Mouse (Mus musculus): Measurements from ENCODE around the gene Trmt11. TPM values are rescaled to one million over a fixed set of nuclear protein-coding genes. Genes with fewer than 3 reads are reported as not detected.
"Not testable (repeated sequence)": the region's sequence is repeated elsewhere in the genome, so short reads cannot be mapped to it uniquely, and the experiment has no call there.

Gene Trmt11
- polyA plus RNA-seq (2012; rRNA removed) = 7.0 and 7.2 TPM in 2 replicates

- peak within 1 kb of the TSS; percentile 90 for H3K4me3 ChIP-seq (replicated peaks; ENCODE audit: insufficient read depth, low read depth, low read length)
- H3K27me3 ChIP-seq (ENCODE audit: control insufficient read depth, insufficient read depth, low read length) = no peaks in the 10 kb centered on the region
- WGBS = under 1% methylated on average over 27 of the region's 28 CpGs
- DNase-seq = peak; percentile 89 to 90
- H3K27ac ChIP-seq (ENCODE audit: insufficient read depth, low read length) = peak within 1 kb of the TSS; percentile 26
- H3K4me1 ChIP-seq (ENCODE audit: control insufficient read depth, insufficient read depth, low read length) = no peaks in the 10 kb centered on the region
- TF ChIP-seq POLR2A (IDR thresholded peaks at IDR 0.05; ENCODE audit: borderline replicate concordance, insufficient read depth, low read length) (peak; percentile 71), CTCF (IDR thresholded peaks at IDR 0.05; ENCODE audit: borderline replicate concordance, insufficient read depth, low read depth, low read length) (no peak)
Measured at GRCm38 (mm10) chr10:30600542-30600966, at the start of gene Trmt11. TSS of gene Trmt11 (minus strand) at chr10:30600749.

- H3K27me3 ChIP-seq (ENCODE audit: control insufficient read depth, insufficient read depth, low read length) = no peaks in the 10 kb centered on the region
- 86% methylated on average over 2 of the region's 2 CpGs for WGBS
- TF ChIP-seq POLR2A (IDR thresholded peaks at IDR 0.05; ENCODE audit: borderline replicate concordance, insufficient read depth, low read length) (no peak), CTCF (IDR thresholded peaks at IDR 0.05; ENCODE audit: borderline replicate concordance, insufficient read depth, low read depth, low read length) (no peak)
Measured at GRCm38 (mm10) chr10:30647681-30648080, 47.1 kb upstream of the Trmt11 start.

GRCm38 (mm10) chr10:30638216-30638615 lies 37.7 kb upstream of the Trmt11 start:
- no peak overlapping the region for H3K27ac ChIP-seq (ENCODE audit: insufficient read depth, low read length)
- WGBS = 80% methylated on average over 3 of the region's 3 CpGs
- no peak for TF ChIP-seq POLR2A (IDR thresholded peaks at IDR 0.05; ENCODE audit: borderline replicate concordance, insufficient read depth, low read length)
- no peak for TF ChIP-seq CTCF (IDR thresholded peaks at IDR 0.05; ENCODE audit: borderline replicate concordance, insufficient read depth, low read depth, low read length)
- H3K4me3 ChIP-seq (replicated peaks; ENCODE audit: insufficient read depth, low read depth, low read length) = no peak overlapping the region
- no peak for DNase-seq
- H3K4me1 ChIP-seq (ENCODE audit: control insufficient read depth, insufficient read depth, low read length) = no peaks in the 10 kb centered on the region
- H3K27me3 ChIP-seq (ENCODE audit: control insufficient read depth, insufficient read depth, low read length) = no peaks in the 10 kb centered on the region

More at GRCm38 (mm10) chr10:30647681-30648080, 47.1 kb upstream of the Trmt11 start:
- Histone ChIP-seq H3K4me1 (ENCODE audit: control insufficient read depth, insufficient read depth, low read length) (no peaks in the 10 kb centered on the region), H3K4me3 (replicated peaks; ENCODE audit: insufficient read depth, low read depth, low read length) (no peak overlapping the region), H3K27ac (ENCODE audit: insufficient read depth, low read length) (no peak overlapping the region)
- DNase-seq = no peak

- not testable (repeated sequence) for H3K27ac ChIP-seq (ENCODE audit: insufficient read depth, low read length); H3K4me1 ChIP-seq (ENCODE audit: control insufficient read depth, insufficient read depth, low read length); H3K27me3 ChIP-seq (ENCODE audit: control insufficient read depth, insufficient read depth, low read length); H3K4me3 ChIP-seq (replicated peaks; ENCODE audit: insufficient read depth, low read depth, low read length); DNase-seq
- WGBS = 86% methylated on average over 1 of the region's 1 CpGs
Measured at GRCm38 (mm10) chr10:30636474-30637154, 36.1 kb upstream of the Trmt11 start.

GRCm38 (mm10) chr10:30632718-30633117 lies 32.2 kb upstream of the Trmt11 start:
- Histone ChIP-seq H3K27ac (ENCODE audit: insufficient read depth, low read length) (no peak overlapping the region), H3K4me3 (replicated peaks; ENCODE audit: insufficient read depth, low read depth, low read length) (no peak overlapping the region), H3K4me1 (ENCODE audit: control insufficient read depth, insufficient read depth, low read length) (no peaks in the 10 kb centered on the region), H3K27me3 (ENCODE audit: control insufficient read depth, insufficient read depth, low read length) (no peaks in the 10 kb centered on the region)
- TF ChIP-seq POLR2A (IDR thresholded peaks at IDR 0.05; ENCODE audit: borderline replicate concordance, insufficient read depth, low read length) (no peak), CTCF (IDR thresholded peaks at IDR 0.05; ENCODE audit: borderline replicate concordance, insufficient read depth, low read depth, low read length) (no peak)
- 94% methylated on average over 1 of the region's 1 CpGs for WGBS
- DNase-seq = no peak

GRCm38 (mm10) chr10:30629977-30630376 lies 29.4 kb upstream of the Trmt11 start:
- H3K27me3 ChIP-seq (ENCODE audit: control insufficient read depth, insufficient read depth, low read length) = no peaks in the 10 kb centered on the region
- TF ChIP-seq POLR2A (IDR thresholded peaks at IDR 0.05; ENCODE audit: borderline replicate concordance, insufficient read depth, low read length) (no peak), CTCF (IDR thresholded peaks at IDR 0.05; ENCODE audit: borderline replicate concordance, insufficient read depth, low read depth, low read length) (no peak)
- no peak overlapping the region for H3K27ac ChIP-seq (ENCODE audit: insufficient read depth, low read length)
- H3K4me3 ChIP-seq (replicated peaks; ENCODE audit: insufficient read depth, low read depth, low read length) = no peak overlapping the region
- no peak for DNase-seq
- no peaks in the 10 kb centered on the region for H3K4me1 ChIP-seq (ENCODE audit: control insufficient read depth, insufficient read depth, low read length)

GRCm38 (mm10) chr10:30629513-30629912 lies 29.0 kb upstream of the Trmt11 start, which contains the start of gene Hint3:
TSS of gene Hint3 (minus strand) at chr10:30629632.
- TF ChIP-seq CTCF (IDR thresholded peaks at IDR 0.05; ENCODE audit: borderline replicate concordance, insufficient read depth, low read depth, low read length) = no peak
- no peak for TF ChIP-seq POLR2A (IDR thresholded peaks at IDR 0.05; ENCODE audit: borderline replicate concordance, insufficient read depth, low read length)
- no peak for DNase-seq
- Histone ChIP-seq H3K4me1 (ENCODE audit: control insufficient read depth, insufficient read depth, low read length) (no peaks in the 10 kb centered on the region), H3K4me3 (replicated peaks; ENCODE audit: insufficient read depth, low read depth, low read length) (no peak within 1 kb of the TSS), H3K27me3 (ENCODE audit: control insufficient read depth, insufficient read depth, low read length) (no peaks in the 10 kb centered on the region), H3K27ac (ENCODE audit: insufficient read depth, low read length) (no peak within 1 kb of the TSS)
- 86% methylated on average over 3 of the region's 3 CpGs for WGBS

GRCm38 (mm10) chr10:30628444-30628843 lies 27.9 kb upstream of the Trmt11 start:
- not testable (repeated sequence) for H3K4me3 ChIP-seq (replicated peaks; ENCODE audit: insufficient read depth, low read depth, low read length); H3K4me1 ChIP-seq (ENCODE audit: control insufficient read depth, insufficient read depth, low read length); H3K27ac ChIP-seq (ENCODE audit: insufficient read depth, low read length); H3K27me3 ChIP-seq (ENCODE audit: control insufficient read depth, insufficient read depth, low read length); DNase-seq
- WGBS = 94% methylated on average over 11 of the region's 11 CpGs
